Mouse (Mus musculus) left cerebral cortex, postnatal 4 days (tissue): ENCODE data around the gene Ren1. TPM values are rescaled to one million over a fixed set of nuclear protein-coding genes. Genes with fewer than 3 reads are reported as not detected.
A peak's percentile ranks its signal among the peaks of the same experiment; 100 is the strongest.

ENCODE experiments used
- DNase-seq: peaks from one replicate; pipeline ENCODE4 v3.0.0-alpha.2; 2022
- intact Hi-C: fragments of 180-260 bp; cut with DNase I; formaldehyde crosslinking; loops from one replicate; pipeline ENCODE4 v1.15.1; 2025
- total RNA-seq, 2 experiments: library from RNA; stranded (reverse); gene quantifications; 2 replicates each; pipeline ENCODE4 v1.2.3; 2021

Ren1 gene
- total RNA-seq: not detected

DNA sequence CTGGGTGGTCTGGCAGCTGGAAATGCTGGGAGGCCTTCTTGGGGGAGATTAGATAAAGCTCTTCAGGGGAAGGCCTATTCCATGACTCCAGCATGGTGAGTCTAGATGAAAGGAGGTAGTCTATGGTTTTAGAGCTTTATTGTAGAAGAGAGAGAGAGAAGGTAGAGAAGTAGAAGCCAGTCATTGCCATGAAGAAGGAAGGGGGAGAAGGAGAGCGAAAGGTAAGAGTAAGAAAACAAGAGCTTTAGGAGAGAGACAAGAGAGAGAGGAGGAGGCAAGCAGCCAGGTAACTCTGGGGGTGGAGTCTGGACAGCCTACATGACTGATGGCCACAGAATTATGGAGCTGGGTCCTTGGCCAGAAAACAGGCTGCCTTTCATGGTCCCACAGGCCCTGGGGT, at the start of gene Ren1:
Gene Ren1 (plus strand): TSS at position 301 of the 400 bp plus-strand sequence.
- no peak for DNase-seq
- intact Hi-C loops: loop anchor here (5.0 kb wide), 1 partner anchor 173 kb away; no protein-coding TSS in a partner anchor

GRCm38 (mm10) chr1:133302540-133302939, 47.8 kb upstream of the Ren1 start:
- DNase-seq: peak; percentile 76
- intact Hi-C loops: no loop called here

GRCm38 (mm10) chr1:133306842-133307241, 43.5 kb upstream of the Ren1 start:
- intact Hi-C loops: no loop called here
- DNase-seq: peak; percentile 82

DNA sequence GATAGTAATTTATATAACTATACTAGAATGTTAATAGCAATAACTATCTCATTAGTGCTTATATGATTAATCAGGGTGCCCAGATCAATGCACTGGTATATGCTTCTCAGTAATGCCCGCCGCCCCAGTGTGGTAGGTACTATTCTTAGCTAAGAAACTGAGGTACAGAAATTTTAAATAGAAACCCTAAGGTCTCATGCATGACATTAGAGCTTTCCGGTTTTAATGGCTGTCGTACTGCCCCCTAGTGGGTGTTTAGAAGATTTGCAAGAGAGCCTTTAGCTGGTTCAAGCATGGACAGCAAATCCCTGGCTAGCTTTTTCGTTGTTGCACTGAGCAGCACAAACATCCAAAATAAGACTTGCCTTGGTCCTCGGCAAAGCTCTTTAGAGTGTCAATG, 43.0 kb upstream of the Ren1 start:
- intact Hi-C loops: no loop called here
- peak; percentile 42 for DNase-seq

DNA sequence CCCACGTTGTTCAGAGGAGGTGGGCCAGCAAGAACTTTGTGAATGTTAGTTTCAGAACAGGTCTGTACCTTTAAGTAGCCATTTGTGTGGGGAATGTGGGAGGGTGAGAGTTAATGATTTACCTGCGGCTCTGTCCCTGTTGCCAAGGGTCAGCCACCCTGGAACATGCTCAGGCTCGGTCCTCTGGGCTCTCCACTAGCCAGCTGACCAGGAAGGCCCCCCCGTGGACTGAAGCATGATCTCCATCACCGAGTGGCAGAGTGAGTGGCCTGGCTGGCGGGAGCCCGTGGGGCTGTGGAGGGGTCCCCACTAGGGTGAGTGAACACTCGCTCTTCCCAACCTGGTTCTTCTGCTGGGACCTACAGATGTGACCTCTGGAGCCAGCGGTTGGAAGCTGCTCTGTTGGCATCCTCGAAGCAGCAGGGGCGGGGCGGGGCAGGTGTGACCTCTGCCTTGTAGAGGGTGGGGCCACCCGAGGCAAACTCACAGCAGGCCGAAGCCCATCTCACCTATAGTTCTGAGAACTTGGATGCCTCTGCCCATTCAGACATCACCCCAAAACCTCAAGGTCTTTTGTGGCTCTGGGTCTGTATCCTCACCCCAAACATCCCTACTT, 40.5 kb upstream of the Ren1 start, which contains the start of gene Golt1a:
Gene Golt1a (plus strand): TSS at position 149 of the 616 bp plus-strand sequence.
- DNase-seq: no peak
- intact Hi-C loops: loop anchor here (2.0 to 10.0 kb wide), 2 partner anchors 131 to 305 kb away; partner anchors contain the start of gene Snrpe

- intact Hi-C loops: loop anchor here (10.0 kb wide), 1 partner anchor 304 kb away; the partner anchor contains the start of gene Snrpe
These were observed 39.1 kb upstream of the Ren1 start for GRCm38 (mm10) chr1:133311240-133311639.

GRCm38 (mm10) chr1:133311946-133312345, 38.4 kb upstream of the Ren1 start:
- DNase-seq: peak; percentile 91
- intact Hi-C loops: loop anchor here (10.0 kb wide), 1 partner anchor 303 kb away; the partner anchor contains the start of gene Snrpe

More at GRCm38 (mm10) chr1:133311240-133311639, 39.1 kb upstream of the Ren1 start:
- DNase-seq: no peak

DNA sequence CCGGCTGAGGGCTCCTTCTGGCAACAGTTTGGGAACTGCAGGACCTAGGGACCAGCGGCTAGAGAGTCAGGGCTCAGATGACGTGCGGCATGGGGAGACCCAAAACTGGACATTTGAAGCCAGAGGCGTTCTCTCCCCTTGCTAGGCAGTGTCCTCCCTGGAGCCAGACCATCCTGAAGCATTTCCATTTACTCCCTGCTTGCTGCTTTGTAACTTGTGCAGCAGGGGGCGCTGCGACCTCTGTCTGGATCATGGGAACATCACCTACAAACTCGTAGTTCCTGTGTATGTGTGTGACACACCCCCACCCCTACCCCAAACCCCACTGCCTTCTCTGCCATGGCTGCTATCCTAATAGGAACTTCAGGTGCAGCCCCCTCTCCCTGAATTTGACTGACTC, 35.9 kb upstream of the Ren1 start:
- peak; percentile 71 for DNase-seq
- intact Hi-C loops: loop anchor here (2.0 to 10.0 kb wide), 2 partner anchors 40 to 300 kb away; partner anchors contain the start of gene Snrpe

- DNase-seq: no peak
- intact Hi-C loops: loop anchor here (2.0 to 10.0 kb wide), 2 partner anchors 39 to 299 kb away; partner anchors contain the start of gene Snrpe
These were observed 34.5 kb upstream of the Ren1 start for GRCm38 (mm10) chr1:133315775-133316174.

- no peak for DNase-seq
- intact Hi-C loops: loop anchor here (10.0 kb wide), 1 partner anchor 298 kb away; the partner anchor contains the start of gene Snrpe
These were observed 33.7 kb upstream of the Ren1 start for GRCm38 (mm10) chr1:133316577-133316976.

GRCm38 (mm10) chr1:133317149-133317548, 33.2 kb upstream of the Ren1 start:
- no peak for DNase-seq
- intact Hi-C loops: loop anchor here (10.0 kb wide), 1 partner anchor 298 kb away; the partner anchor contains the start of gene Snrpe

DNA sequence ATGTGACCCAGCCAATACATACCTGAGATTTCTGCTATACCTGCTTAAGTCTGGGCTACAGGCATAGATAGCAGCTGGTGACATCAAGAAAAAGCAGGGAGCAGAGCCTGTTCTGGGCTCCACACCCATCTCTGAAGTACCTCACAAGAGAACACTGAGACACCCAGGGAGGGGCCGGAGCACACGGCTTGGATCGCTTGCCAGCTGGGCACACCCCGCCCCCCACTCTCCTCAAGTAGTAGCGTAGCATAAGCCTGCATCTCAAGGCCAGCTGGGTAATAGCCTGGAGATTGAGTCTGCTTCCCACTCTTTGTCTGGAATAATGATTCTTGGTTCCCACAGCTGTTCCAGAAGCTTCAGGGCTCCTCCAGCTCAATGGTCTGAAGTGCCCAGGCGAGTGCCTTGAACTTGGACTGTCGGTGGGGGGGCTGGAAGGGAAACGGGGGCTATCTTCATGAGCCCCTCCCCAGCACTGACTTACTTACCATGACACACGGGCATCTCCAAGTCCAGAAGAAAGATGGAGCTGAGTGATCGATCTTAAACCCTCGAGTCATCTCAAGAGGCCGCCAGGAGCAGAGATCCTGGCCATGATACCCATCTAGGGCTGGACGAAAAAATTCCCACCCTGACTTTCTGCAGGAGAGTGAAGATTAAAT, 28.9 kb upstream of the Ren1 start, which contains the start of gene Kiss1:
Gene Kiss1 (plus strand): TSS at position 609 of the 659 bp plus-strand sequence.
- intact Hi-C loops: no loop called here
- DNase-seq: no peak

DNA sequence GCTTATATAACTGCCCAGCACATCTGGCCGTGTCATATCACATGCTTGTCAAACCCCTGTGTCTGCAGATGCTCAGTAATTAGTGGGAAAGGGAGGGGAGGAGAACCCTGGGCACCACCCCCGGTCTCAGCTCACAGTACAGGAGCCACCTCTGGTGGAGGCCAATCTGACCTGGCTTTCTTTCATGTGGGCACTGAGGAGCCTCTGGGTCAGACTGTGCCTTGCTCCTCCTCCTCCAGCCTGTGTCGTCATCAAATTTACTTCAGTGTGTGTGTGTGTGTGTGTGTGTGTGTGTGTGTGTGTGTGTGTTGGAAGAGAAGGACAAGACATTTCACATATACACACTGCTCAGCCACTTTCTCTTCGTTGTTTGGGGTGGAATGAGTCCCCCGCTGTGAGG, 27.0 kb upstream of the Ren1 start:
- no peak for DNase-seq
- intact Hi-C loops: no loop called here

DNA sequence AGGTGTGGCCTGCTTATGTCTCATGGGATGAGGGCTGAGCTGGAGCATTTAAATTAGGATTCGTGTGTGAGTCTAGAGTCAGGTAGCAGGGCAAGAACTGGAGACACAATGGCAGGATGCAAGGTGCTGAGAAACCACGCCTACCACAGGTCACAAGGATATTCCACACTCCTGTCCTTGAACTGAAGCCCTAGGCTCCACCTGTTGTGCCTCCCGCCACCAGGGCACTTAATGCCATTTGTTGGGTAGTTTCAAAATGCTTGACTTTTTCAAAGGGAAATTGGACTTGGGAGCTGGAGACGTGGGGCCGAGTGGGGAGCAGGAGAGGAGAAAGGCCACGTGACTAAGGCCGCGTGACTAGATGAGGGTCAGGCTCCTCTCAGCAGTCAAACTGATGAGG, 24.4 kb upstream of the Ren1 start:
- no peak for DNase-seq
- intact Hi-C loops: no loop called here

GRCm38 (mm10) chr1:133327094-133327493, 23.2 kb upstream of the Ren1 start:
- intact Hi-C loops: no loop called here
- no peak for DNase-seq

DNA sequence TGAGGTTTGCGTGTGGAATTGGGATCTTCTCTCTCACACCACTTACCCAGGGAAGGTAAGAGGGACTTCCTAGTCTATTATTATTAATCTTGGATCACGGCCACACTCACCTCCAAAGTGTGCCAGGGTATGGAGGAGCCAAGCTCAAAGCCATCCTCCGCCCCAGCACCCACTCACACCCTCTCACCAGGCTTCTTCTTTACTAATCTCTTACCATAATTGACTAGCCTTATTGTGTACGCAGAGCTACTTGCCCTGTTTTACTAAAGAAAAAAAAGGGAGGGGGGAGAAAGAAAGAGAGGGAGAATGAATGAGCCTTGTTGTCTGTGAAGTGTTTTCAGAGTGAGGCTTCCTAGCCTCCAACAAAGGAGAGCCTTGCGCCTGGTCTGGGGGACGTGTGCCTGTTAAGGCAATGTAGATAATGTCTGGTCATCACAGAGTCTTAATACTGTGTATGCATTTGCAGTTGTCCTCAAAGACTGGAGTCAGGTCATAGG, 22.0 kb upstream of the Ren1 start:
- intact Hi-C loops: no loop called here
- no peak for DNase-seq

GRCm38 (mm10) chr1:133328896-133329637, 21.2 kb upstream of the Ren1 start:
- DNase-seq: peak; percentile 42
- intact Hi-C loops: no loop called here

- intact Hi-C loops: no loop called here
These were observed 20.7 kb upstream of the Ren1 start for GRCm38 (mm10) chr1:133329638-133329964.

GRCm38 (mm10) chr1:133331142-133331541, 19.2 kb upstream of the Ren1 start:
- no peak for DNase-seq

More at GRCm38 (mm10) chr1:133329638-133329964, 20.7 kb upstream of the Ren1 start:
- no peak for DNase-seq

DNA sequence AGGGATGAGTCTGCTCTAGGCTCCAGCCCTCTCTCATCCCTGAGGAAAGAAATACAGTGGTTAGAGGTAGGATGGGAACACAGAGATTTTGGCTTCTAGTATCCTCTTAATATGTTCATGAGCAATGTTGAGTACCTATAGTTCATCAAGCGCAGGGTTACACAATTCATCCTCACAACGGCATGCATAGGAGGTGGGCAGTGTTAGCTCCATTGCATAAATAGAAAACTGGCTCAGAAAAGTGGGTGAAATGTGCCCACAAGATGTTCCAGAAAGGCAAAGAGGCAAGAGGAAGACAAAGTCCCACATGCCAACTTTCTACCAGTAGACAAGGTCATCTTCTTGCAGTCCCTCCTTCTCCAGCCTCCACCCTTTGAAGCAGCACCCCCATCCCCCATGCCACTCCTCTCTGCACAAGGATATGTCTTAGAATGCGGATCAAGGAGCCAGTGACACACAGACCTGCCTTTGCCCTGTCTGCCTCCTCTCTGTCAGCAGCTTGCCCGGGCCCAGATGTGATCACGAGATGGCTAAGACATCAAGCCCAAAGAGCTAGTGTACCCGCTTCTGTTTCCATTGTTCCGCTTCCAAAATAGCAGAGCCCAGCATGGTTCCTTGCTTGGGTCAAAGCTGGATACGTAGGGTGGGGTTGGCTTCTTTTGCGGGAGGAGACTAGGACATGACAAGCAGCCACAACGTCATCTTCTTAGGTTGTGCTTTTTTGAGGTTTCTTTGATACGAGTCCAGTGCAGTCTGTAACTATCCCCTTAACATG, 17.5 kb upstream of the Ren1 start:
- DNase-seq: no peak
- intact Hi-C loops: no loop called here

More at GRCm38 (mm10) chr1:133331142-133331541, 19.2 kb upstream of the Ren1 start:
- intact Hi-C loops: no loop called here
